Mouse (Mus musculus) liver, embryonic 14.5 days (tissue): ENCODE results near the gene Spata3.

ENCODE experiments used
- CTCF ChIP-seq: IDR thresholded peaks from 2 replicates; pipeline ENCODE4 v1.5.1; 2016; ENCODE audit warnings: antibody characterized with exemption, low read depth, control low read depth
- EP300 ChIP-seq: IDR thresholded peaks from 2 replicates; pipeline ENCODE4 v1.6.1; 2016; ENCODE audit warnings: antibody characterized with exemption, low read depth

DNA sequence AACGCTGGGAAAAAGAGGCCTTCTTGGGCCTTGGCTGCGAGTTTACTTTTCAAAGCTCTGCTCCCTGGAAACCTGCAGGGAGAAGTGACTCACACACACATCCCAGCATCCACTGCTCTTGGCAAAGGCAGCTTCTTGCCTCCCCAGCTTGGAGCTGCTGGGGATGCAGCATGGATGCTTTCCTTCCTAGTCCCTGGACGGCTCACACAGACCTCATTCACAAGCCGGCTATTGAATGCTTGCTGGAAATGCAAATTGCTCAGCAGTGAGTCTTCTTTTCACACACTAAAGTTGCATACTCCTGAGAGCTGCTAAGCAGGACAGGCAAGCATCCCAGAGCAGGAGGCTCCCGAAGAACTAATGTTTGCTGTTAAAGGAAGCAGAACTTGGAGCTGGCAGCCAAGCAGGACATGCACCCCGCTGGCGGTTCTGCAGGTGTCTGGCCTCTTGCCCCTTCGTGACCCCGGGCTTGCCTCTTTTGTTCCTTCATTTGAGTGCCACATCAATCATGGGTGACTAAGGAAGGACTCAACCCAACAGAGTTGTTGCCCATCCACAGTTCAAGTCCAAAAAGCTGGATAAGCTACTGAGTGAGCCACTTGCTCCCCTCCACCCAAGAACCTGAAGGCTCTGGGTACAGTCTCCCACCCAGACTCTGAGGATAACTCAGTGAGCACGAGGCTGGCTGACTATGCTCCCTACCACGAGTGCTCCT is 15.8 kb downstream of the Spata3 start:
- TF ChIP-seq CTCF, result no peak
- TF ChIP-seq EP300, result no peak
